Mouse (Mus musculus): ENCODE data around the gene Tarbp2.

DNA sequence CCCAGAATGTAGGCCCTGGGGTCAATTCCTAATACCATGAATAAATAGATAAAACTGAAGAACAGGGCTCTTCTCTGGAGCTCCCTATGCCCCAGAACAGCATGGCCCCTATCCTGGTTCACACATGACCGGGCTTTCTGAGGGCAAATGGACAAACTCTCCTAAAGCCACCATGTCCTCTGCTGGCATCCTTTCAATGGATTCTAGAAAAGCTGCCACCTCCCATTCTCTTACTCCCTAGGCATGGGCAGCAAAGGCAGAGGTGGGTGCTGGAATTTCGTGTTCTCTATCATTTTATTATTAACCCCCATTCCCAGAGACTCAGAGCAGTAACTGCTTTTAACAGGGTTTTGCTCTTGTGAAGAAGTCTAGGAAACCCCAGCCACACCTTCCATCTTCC is 2.7 kb upstream of the Tarbp2 start:
- TF ChIP-seq POLR2A (IDR thresholded peaks at IDR 0.05; ENCODE audit: borderline replicate concordance, control insufficient read depth, low read depth, low read length) (no peak), CTCF (IDR thresholded peaks at IDR 0.05; ENCODE audit: control insufficient read depth, insufficient read depth, low read length) (no peak)
